Mouse (Mus musculus) testis, postnatal 10 days (tissue): ENCODE measurements around the gene Nrsn2.

Source experiments
- DNase-seq: peaks from one replicate; pipeline ENCODE4 v3.0.0; 2021; ENCODE audit warnings: low spot score

Gene Nrsn2

GRCm38 (mm10) chr2:152343329-152344213 is 32.9 kb downstream of the Nrsn2 start, which contains the start of gene Trib3:
Gene Trib3, minus strand, starts transcription at chr2:152344032.
- DNase-seq: peak; percentile 88

- no peak for DNase-seq
Observed at GRCm38 (mm10) chr2:152339631-152340179, 36.7 kb downstream of the Nrsn2 start.

GRCm38 (mm10) chr2:152338319-152338718 is 38.1 kb downstream of the Nrsn2 start:
- no peak for DNase-seq

DNA sequence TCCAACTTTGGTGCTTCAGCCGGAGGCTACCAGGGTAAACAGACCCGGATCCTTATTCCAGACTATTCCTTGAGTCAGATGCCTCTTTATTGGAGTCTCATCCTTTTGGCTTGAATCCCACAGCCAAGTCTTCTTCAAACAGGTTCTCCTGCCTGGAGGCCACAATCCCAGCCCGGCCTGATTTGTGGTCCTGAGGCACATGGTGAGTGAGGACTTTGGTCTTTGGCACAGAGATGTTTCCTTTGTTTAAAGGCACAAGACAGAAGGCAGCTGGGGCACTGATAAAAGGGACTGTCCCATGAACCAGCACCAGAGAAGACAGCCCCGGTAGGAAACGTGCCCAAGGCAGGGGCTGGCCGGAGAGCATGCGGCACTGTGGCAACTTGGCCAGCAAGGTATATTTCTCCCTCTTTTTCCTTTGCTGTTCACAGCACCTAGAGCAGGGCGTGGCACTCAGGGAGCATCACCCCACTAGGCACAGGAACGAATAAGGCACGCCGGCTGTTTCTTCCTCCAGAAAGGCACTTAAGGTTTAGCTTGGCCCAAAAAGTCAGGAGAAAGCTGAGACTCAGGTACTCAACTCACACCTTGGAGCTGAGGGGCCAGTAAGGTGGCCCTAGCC is 38.7 kb downstream of the Nrsn2 start:
- no peak for DNase-seq

DNA sequence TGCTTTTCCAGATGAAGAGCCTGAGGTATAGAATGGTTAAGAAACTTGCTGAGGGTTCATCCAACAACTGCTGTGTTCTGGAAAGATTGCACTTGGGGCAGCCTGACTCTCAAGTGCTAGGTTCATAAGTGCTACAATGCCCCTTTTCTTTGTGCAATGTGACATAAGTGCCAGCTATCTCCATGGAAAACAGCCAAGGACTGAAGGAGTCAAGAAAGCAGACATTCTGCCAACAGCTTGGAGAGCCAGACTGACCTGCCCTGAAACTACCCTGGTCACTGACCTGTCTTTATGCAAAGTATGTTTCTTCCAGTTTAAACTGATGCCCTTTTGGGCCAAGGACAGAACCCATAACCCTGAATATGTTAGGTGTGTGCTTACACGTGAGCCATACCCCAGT is 39.6 kb downstream of the Nrsn2 start:
- DNase-seq: no peak

DNA sequence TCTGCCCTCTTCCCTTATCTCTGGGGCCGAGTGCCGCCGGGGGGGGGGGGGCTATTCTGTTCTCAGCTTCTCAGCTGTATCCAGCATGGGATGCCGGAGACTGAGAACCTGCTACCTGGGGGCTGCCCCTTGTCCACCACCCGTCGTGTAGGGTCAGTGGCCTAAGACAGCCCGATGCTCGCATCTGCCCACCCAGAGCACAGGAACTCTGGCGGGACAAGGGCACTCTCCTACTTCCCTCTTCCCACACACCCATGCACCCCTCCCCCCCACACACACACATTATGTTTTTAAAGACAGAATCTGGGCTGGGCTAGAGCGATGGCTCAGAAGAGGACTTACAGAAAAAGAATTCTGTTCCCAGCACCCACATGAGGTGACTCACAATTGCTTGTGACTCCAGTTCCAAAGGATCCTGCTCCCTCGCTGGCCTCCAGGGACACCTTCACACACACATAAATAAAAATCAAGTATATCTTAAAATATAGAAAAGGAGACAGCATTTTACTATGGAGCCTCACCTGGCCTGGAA is 41.1 kb downstream of the Nrsn2 start:
- no peak for DNase-seq

DNA sequence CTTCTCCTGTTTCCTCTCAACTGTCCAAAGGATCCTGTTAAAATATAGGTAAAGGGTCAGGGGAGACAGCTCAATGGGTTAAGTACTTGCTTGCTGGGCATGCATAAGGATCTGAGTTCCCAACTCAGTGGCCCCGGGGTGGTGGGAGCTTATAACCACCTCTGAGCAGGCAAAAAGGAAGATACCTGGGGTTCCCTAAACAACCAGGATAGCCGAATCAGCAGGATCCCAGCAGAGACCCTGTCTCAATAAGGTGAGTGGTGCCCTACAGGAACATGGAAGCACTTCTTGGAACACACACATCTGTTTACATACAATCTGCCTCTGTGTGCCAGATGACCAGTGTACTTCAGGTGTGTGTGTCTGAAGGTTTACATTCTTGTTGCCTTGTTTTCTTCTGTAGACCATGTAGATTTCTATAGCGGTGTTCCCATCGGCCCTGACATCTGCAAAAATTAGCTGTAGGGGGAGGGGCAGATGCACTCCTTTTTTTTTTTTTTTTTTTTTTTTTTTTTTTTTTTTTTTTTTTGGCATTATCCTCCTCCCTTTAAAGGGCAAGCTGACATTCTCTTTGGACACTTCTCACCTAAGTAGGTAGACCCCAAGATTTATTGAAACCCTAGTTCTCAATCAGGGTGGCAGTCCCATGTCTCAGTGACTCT is 43.0 kb downstream of the Nrsn2 start:
- peak; percentile 37 for DNase-seq

- DNase-seq: peak; percentile 87
Observed at GRCm38 (mm10) chr2:152332101-152332825, 44.2 kb downstream of the Nrsn2 start, which contains the start of gene Rbck1. Gene Rbck1, minus strand, starts transcription at chr2:152332653.

DNA sequence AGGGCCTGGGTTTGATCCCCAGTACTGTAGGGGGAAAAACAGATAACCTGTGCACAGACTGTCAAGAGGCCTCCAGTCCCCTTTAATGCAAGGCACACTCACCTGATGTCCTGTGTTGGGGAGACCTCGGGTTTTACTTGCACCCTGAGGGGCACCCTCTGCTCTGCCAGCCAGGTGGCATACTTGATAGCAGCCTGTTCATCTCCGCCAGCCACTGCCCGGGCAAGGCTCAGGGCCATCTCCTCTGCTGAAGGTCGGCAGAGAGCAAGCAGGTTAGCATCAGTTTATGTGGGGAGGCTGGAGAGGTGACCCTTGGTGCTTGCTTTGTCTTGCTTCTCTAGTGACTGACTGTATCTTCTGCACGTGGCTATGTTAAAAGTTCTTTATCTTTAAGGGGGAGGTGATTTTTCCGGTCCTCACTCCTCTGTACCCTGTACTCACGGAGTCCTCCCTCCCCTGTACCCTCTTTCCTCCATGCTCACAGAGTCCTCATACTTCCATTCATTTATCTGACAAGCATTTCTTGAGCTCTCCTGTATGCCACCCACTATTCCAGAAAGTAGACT is 45.5 kb downstream of the Nrsn2 start:
- DNase-seq: no peak

DNA sequence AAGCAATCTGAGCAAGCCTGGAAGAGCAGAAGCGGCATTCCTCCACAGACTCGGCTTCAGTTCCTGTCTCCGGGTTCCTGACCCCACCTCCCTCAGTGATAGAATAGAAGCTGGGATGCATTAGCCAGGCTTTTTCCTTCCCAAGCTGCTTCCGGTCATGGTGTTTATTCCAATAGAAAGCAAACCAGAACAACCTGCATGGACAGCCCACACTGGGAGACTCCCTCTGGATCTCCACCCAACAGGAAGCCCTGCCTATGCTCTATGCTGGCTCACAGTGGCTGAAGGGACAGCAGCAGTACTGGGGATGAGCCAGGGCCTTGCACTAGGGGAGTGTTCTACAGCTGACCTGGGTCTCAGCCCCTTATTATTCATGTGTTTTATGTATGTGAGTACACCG is 48.5 kb downstream of the Nrsn2 start:
- DNase-seq: no peak

- no peak for DNase-seq
Observed at GRCm38 (mm10) chr2:152326654-152327053, 49.8 kb downstream of the Nrsn2 start.

- DNase-seq: no peak
Observed at GRCm38 (mm10) chr2:152326157-152326556, 50.3 kb downstream of the Nrsn2 start.

- no peak for DNase-seq
Observed at GRCm38 (mm10) chr2:152324842-152325241, 51.6 kb downstream of the Nrsn2 start.

GRCm38 (mm10) chr2:152323971-152324370 is 52.5 kb downstream of the Nrsn2 start:
- no peak for DNase-seq

- DNase-seq: no peak
Observed at GRCm38 (mm10) chr2:152322198-152322597, 54.2 kb downstream of the Nrsn2 start.

DNA sequence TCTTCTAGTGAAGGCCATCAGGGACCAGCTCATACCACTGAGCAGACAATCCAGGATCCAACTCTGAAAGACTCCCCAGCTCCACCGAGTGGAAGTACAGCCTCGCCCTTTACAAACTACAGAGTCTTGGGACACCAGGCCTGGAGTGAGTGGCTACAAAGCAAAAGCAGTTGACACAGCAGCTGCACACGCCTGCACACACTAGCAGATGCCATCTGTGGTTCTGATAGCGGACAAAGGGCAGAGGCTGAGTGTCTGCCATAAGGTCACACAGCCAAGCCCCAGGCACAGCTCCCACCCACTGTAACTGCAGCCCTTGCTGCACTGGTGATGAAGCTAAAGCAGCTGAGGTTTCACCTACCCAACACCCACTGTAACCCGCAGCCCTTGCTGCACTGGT is 54.9 kb downstream of the Nrsn2 start:
- no peak for DNase-seq
